Mouse (Mus musculus): ENCODE measurements around the gene Grik4. TPM values are rescaled to one million over a fixed set of nuclear protein-coding genes. Genes with fewer than 3 reads are reported as not detected.

Gene Grik4
- polyA plus RNA-seq, 1 experiment = 2.8 TPM

DNA sequence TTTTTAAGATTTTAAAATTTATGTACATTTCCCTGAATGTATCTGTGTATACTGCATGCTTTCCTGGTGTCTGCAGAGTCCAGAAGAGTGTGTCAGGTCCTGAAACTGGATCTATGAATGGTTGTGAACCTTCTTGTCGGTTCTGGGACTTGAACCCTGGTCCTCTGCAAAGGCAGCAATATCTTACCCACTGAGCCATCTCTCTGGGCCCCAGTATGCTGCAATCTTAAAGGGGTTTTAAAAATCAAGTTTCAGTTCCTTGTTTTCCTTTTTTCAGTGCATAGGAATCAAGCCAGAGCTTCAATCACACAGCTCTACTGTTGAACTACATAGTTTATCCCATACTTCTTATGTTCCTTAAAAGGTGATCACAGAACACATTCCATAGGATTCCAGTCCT is 461.3 kb downstream of the Grik4 start:
- Histone ChIP-seq H3K27ac (ENCODE audit: control insufficient read depth, insufficient read depth, low read depth, low read length) (no peak overlapping the region), H3K36me3 (ENCODE audit: control insufficient read depth, insufficient read depth, low read length) (no peaks in the 10 kb centered on the region), H3K4me3 (ENCODE audit: control insufficient read depth, low read depth, low read length) (no peak overlapping the region), H3K27me3 (ENCODE audit: control insufficient read depth, insufficient read depth, low read length) (no peaks in the 10 kb centered on the region), H3K4me1 (ENCODE audit: control insufficient read depth, insufficient read depth, low read length) (no peaks in the 10 kb centered on the region)
- TF ChIP-seq POLR2A (IDR thresholded peaks at IDR 0.05; ENCODE audit: control insufficient read depth, low read depth, low read length) (no peak), CTCF (IDR thresholded peaks at IDR 0.05; ENCODE audit: control insufficient read depth, insufficient read depth, insufficient replicate concordance, low read depth, low read length) (no peak)

DNA sequence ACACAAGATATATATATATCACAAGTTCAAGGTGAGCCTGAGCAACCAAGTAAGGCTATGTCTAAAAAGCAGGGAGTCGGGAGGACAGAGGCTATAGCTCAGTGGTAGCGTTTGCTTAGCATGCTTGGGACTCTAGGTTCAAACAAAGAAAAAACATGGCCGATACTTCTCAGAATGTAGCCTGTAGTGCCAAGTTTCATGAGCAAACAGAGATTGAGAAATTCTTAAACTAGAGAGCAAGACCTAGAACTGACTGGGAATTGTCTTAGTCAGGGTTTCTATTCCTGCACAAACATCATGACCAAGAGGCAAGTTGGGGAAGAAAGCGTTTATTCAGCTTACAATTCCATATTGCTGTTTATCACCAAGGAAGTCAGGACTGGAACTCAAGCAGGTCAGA is 468.1 kb downstream of the Grik4 start:
- no peaks in the 10 kb centered on the region for H3K27me3 ChIP-seq (ENCODE audit: control insufficient read depth, insufficient read depth, low read length)
- H3K27ac ChIP-seq (ENCODE audit: control insufficient read depth, insufficient read depth, low read depth, low read length) = no peak overlapping the region
- no peak overlapping the region for H3K4me3 ChIP-seq (ENCODE audit: control insufficient read depth, low read depth, low read length)
- no peak for TF ChIP-seq POLR2A (IDR thresholded peaks at IDR 0.05; ENCODE audit: control insufficient read depth, low read depth, low read length)
- TF ChIP-seq CTCF (IDR thresholded peaks at IDR 0.05; ENCODE audit: control insufficient read depth, insufficient read depth, insufficient replicate concordance, low read depth, low read length) = no peak
- peaks cover 3% of the 10 kb centered on the region for H3K4me1 ChIP-seq (ENCODE audit: control insufficient read depth, insufficient read depth, low read length)
- no peaks in the 10 kb centered on the region for H3K36me3 ChIP-seq (ENCODE audit: control insufficient read depth, insufficient read depth, low read length)

DNA sequence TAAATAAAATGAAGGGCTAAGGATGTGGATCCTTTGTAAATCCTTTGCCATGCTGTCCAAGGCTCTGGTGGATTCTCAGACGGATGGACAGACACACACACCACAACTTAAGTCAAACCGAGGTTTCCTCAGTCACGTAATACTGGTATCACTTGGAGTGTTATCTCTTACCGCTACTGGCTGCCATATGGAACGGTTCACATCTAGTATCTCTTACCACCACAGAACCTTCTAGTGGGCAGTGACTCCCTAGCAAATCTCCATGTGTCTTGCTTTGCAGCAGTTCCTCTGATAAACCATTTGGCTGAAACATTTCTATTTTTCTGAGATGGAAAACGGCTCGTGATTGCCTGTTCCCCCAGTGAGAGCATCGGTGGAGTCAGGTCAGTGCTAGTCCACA is 470.0 kb downstream of the Grik4 start:
- H3K36me3 ChIP-seq (ENCODE audit: control insufficient read depth, insufficient read depth, low read length) = no peaks in the 10 kb centered on the region
- TF ChIP-seq CTCF (IDR thresholded peaks at IDR 0.05; ENCODE audit: control insufficient read depth, insufficient read depth, insufficient replicate concordance, low read depth, low read length) = no peak
- TF ChIP-seq POLR2A (IDR thresholded peaks at IDR 0.05; ENCODE audit: control insufficient read depth, low read depth, low read length) = no peak
- H3K4me3 ChIP-seq (ENCODE audit: control insufficient read depth, low read depth, low read length) = no peak overlapping the region
- H3K4me1 ChIP-seq (ENCODE audit: control insufficient read depth, insufficient read depth, low read length) = peaks cover 8% of the 10 kb centered on the region
- H3K27me3 ChIP-seq (ENCODE audit: control insufficient read depth, insufficient read depth, low read length) = no peaks in the 10 kb centered on the region
- H3K27ac ChIP-seq (ENCODE audit: control insufficient read depth, insufficient read depth, low read depth, low read length) = no peak overlapping the region

DNA sequence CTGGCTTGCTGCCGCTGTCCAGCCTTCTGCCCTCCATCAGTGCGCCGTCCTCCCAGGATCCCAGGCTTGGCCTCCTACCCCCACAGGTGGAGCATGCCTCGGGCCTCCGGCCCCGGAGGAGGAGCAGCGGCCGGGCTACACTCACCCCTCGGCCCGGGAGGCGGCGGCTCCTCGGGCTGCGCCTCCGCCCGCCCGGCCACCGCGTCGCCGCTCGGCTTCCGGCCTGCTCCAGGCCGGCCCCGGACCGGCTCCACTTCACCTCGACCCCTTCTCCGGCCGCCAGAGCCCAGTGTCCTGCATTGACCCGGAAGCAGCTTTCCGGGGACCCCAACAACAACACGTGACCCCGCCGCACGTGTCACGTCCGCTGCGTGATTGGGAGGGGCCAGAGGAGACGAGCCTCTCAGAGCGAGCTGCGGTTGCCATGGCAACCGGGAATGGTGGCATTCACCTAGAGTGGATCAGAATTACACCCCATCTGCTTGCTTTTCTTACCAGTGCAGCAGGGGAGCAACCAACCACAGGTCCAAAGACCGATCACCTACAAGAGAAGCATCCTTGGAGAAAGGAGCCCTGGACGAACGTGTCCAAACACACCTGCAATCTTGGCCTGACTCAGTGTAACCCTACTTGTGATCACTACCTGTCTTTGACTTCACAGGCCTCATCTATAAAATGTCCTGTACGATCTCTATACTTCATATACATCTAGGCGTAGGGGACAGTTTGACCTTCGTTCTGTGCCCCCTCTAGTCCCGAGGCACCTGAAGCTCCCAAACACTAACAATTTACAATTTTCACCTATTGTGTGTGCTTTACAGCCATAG is 472.2 kb downstream of the Grik4 start:
- Histone ChIP-seq H3K27me3 (ENCODE audit: control insufficient read depth, insufficient read depth, low read length) (no peaks in the 10 kb centered on the region), H3K27ac (ENCODE audit: control insufficient read depth, insufficient read depth, low read depth, low read length) (peak overlapping the region; percentile 86), H3K36me3 (ENCODE audit: control insufficient read depth, insufficient read depth, low read length) (no peaks in the 10 kb centered on the region), H3K4me1 (ENCODE audit: control insufficient read depth, insufficient read depth, low read length) (peaks cover 8% of the 10 kb centered on the region), H3K4me3 (ENCODE audit: control insufficient read depth, low read depth, low read length) (peak overlapping the region; percentile 97)
- TF ChIP-seq CTCF (IDR thresholded peaks at IDR 0.05; ENCODE audit: control insufficient read depth, insufficient read depth, insufficient replicate concordance, low read depth, low read length) (no peak; the same call in 1 of the 2 replicates), POLR2A (IDR thresholded peaks at IDR 0.05; ENCODE audit: control insufficient read depth, low read depth, low read length) (peak; percentile 67; the same call in 1 of the 2 replicates)

DNA sequence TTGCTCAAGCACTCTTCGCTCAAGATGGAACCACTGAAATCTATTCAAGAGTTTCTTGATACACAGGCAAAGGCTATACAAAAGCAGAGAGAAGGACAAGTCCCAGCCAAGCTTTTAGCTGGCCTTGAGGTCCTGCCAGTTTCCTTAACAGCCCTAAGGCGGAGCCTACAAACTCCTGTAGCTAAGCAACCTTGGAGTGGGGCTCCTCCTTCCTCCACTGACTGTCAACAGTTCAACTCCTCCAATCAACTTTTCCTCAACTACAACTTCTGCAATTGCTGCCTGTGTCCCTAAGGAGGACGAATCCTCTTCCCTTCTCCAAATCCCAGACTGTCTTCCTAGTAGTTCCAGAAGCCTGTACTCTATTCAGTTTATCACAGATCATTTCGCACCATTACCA is 473.1 kb downstream of the Grik4 start:
- Histone ChIP-seq H3K4me3 (ENCODE audit: control insufficient read depth, low read depth, low read length) (peak overlapping the region; percentile 97), H3K36me3 (ENCODE audit: control insufficient read depth, insufficient read depth, low read length) (no peaks in the 10 kb centered on the region), H3K27me3 (ENCODE audit: control insufficient read depth, insufficient read depth, low read length) (no peaks in the 10 kb centered on the region), H3K4me1 (ENCODE audit: control insufficient read depth, insufficient read depth, low read length) (peaks cover 8% of the 10 kb centered on the region), H3K27ac (ENCODE audit: control insufficient read depth, insufficient read depth, low read depth, low read length) (peak overlapping the region; percentile 86)
- TF ChIP-seq POLR2A (IDR thresholded peaks at IDR 0.05; ENCODE audit: control insufficient read depth, low read depth, low read length) (no peak), CTCF (IDR thresholded peaks at IDR 0.05; ENCODE audit: control insufficient read depth, insufficient read depth, insufficient replicate concordance, low read depth, low read length) (no peak)

DNA sequence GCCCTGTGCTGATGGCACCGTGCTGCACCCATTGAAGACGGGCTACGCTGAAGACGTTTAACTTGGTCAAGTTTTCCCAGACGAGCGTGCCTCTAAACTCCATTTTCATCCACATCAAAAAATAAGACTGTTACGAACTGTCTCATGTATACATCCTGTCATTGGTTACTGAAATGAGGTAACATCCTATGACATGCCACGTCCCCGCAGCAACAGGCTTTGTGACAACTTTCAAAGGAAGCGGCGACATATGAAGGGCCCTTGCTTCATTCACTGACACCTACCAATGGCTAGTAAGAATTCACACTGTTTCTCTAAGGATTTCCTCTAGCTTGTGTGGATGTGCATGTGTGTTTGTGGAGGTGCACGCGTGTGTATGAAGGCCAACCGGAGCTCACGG is 475.0 kb downstream of the Grik4 start:
- Histone ChIP-seq H3K27ac (ENCODE audit: control insufficient read depth, insufficient read depth, low read depth, low read length) (0 out of 2 replicates have a peak overlapping the region, but pooled peaks have one; percentile 10), H3K36me3 (ENCODE audit: control insufficient read depth, insufficient read depth, low read length) (no peaks in the 10 kb centered on the region), H3K4me3 (ENCODE audit: control insufficient read depth, low read depth, low read length) (peak overlapping the region; percentile 74), H3K27me3 (ENCODE audit: control insufficient read depth, insufficient read depth, low read length) (no peaks in the 10 kb centered on the region), H3K4me1 (ENCODE audit: control insufficient read depth, insufficient read depth, low read length) (peaks cover 8% of the 10 kb centered on the region)
- TF ChIP-seq CTCF (IDR thresholded peaks at IDR 0.05; ENCODE audit: control insufficient read depth, insufficient read depth, insufficient replicate concordance, low read depth, low read length) = no peak
- TF ChIP-seq POLR2A (IDR thresholded peaks at IDR 0.05; ENCODE audit: control insufficient read depth, low read depth, low read length) = no peak; the same call in 1 of the 2 replicates

DNA sequence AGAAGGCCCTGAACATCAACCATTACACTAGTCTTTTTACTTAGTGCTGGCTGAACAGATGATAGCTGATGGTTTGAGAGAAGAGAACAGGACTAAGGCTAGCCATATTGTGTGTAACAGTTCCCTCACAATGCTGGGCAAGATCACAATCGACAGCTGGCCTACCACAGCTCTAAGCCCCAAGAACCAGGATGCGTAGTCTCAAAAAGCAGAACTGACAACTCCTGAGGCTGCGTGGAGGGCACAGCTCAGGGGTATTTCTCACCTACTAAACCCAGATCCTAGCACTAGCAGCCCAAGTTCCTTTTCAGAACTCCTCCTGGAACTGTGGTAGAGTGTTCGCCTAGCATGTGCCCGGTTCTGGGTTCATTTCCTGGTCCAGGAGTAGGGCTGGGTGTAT is 475.9 kb downstream of the Grik4 start:
- TF ChIP-seq POLR2A (IDR thresholded peaks at IDR 0.05; ENCODE audit: control insufficient read depth, low read depth, low read length) (peak; percentile 22; the same call in 1 of the 2 replicates), CTCF (IDR thresholded peaks at IDR 0.05; ENCODE audit: control insufficient read depth, insufficient read depth, insufficient replicate concordance, low read depth, low read length) (no peak)
- H3K27me3 ChIP-seq (ENCODE audit: control insufficient read depth, insufficient read depth, low read length) = no peaks in the 10 kb centered on the region
- no peaks in the 10 kb centered on the region for H3K36me3 ChIP-seq (ENCODE audit: control insufficient read depth, insufficient read depth, low read length)
- H3K27ac ChIP-seq (ENCODE audit: control insufficient read depth, insufficient read depth, low read depth, low read length) = peak overlapping the region; percentile 51; the same call in 1 of the 2 replicates
- peak overlapping the region; percentile 69 for H3K4me3 ChIP-seq (ENCODE audit: control insufficient read depth, low read depth, low read length)
- H3K4me1 ChIP-seq (ENCODE audit: control insufficient read depth, insufficient read depth, low read length) = peaks cover 8% of the 10 kb centered on the region

Other genes starting within 250 kb of the Grik4 start
- gene Arhgef12, start 162.7 kb upstream of the Grik4 start, polyA plus RNA-seq (2012; rRNA removed) = 6.9 TPM in 2 replicates
- gene Tmem136, start 172.1 kb upstream of the Grik4 start, polyA plus RNA-seq (2012; rRNA removed) = 0.30 and 0.80 TPM in 2 replicates